9 mouse cellular contexts compared by ENCODE assay signal in the genomic region with DNA sequence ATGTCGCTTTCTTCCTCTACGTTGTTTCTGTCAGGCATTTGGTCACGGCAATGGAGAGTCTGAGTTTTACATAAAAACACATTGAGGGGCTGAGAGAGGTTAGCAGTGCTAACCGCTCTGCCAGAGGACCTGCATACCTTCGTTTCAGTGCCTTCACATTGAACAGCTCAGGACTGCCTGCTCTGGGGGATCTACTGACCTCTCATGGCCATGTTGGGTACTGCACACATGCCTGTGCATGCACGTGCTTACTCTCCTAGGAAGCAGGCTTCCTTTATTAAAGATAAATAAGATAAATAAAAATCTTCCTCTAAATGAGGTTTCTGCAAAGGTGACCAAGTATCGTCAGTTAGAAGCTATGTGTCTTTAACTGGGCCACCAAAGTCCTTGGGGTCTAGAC.
DNase-seq lines count a peak whose midpoint lies in the region; ATAC-seq and TF ChIP-seq lines count a peak whose summit lies in the region.
"Had no signal": no experiment of that assay in that cellular context is flagged by ENCODE, and none has a peak within 500 bp of the region (broad histone marks: within the 10 kb centered on the region; RNA-seq: fewer than 3 reads in every experiment).

No protein-coding gene starts in this region.

- no peak overlapping the region for H3K27ac ChIP-seq in heart, adult 2 months
- H3K27ac ChIP-seq in midbrain, embryonic 14.5 days (replicated peaks; ENCODE audit: low read depth, low read length), result no peak overlapping the region
- no peak overlapping the region for H3K27ac ChIP-seq in midbrain, embryonic 13.5 days
- H3K27ac ChIP-seq in hindbrain, embryonic 12.5 days, result no peak overlapping the region
- H3K27ac ChIP-seq: neural tube, embryonic 12.5 days had no signal

- peak in 1 of 2 experiments; percentile 14 for DNase-seq in heart, adult 2 months
- DNase-seq in heart, postnatal 25 days (ENCODE audit: low spot score), result no peak
- DNase-seq in midbrain, embryonic 14.5 days, result peak; percentile 26
- peak; percentile 58 to 69 for DNase-seq in cerebellum, postnatal 10 days
- peak; percentile 9 for DNase-seq in retina, adult 2 months (ENCODE audit: low read depth, low spot score)

- no peaks in the 10 kb centered on the region for H3K79me2 ChIP-seq in heart, adult 2 months (replicated peaks; ENCODE audit: control insufficient read depth, insufficient read depth, low read length)

- H3K36me3 ChIP-seq in heart, adult 2 months (ENCODE audit: control insufficient read depth, insufficient read depth, low read length), result no peaks in the 10 kb centered on the region
- peaks cover 12% of the 10 kb centered on the region; the same call in 1 of the 2 replicates for H3K36me3 ChIP-seq in midbrain, embryonic 14.5 days (ENCODE audit: control insufficient read depth, insufficient read depth, low read length)
- H3K36me3 ChIP-seq in midbrain, embryonic 13.5 days, result peaks cover 31% of the 10 kb centered on the region
- no peaks in the 10 kb centered on the region for H3K36me3 ChIP-seq in hindbrain, embryonic 12.5 days

- WGBS in heart, adult 2 months, result 83% methylated on average over 7 of the region's 7 CpGs
- 87% methylated on average over 7 of the region's 7 CpGs for WGBS in midbrain, embryonic 14.5 days
- 86% methylated on average over 7 of the region's 7 CpGs for WGBS in midbrain, embryonic 13.5 days
- WGBS in hindbrain, embryonic 12.5 days, result 87% methylated on average over 7 of the region's 7 CpGs

- TF ChIP-seq POLR2A in heart, adult 2 months (IDR thresholded peaks at IDR 0.05; ENCODE audit: insufficient read depth, low read depth, low read length), result no peak

- no peak for ATAC-seq in midbrain, embryonic 14.5 days (ENCODE audit: low FRiP score, low TSS enrichment)
- no peak; the same call in 1 of the 2 replicates for ATAC-seq in midbrain, embryonic 13.5 days
- no peak for ATAC-seq in monocyte, adult 5-6 weeks (replicated peaks; ENCODE audit: insufficient number of reproducible peaks, low FRiP score, low TSS enrichment, poor library complexity, severe bottlenecking)
- no peak for ATAC-seq in hindbrain, embryonic 12.5 days (ENCODE audit: low FRiP score)

- H3K9ac ChIP-seq in heart, adult 2 months (ENCODE audit: low read depth, low read length), result no peak overlapping the region
- H3K9ac ChIP-seq in midbrain, embryonic 14.5 days (replicated peaks; ENCODE audit: low read length), result no peak overlapping the region
- H3K9ac ChIP-seq in midbrain, embryonic 13.5 days (replicated peaks), result no peak overlapping the region
- H3K9ac ChIP-seq in hindbrain, embryonic 12.5 days, result no peak overlapping the region
- H3K9ac ChIP-seq: neural tube, embryonic 12.5 days had no signal

- no peaks in the 10 kb centered on the region for H3K9me3 ChIP-seq in midbrain, embryonic 14.5 days (ENCODE audit: control insufficient read depth, low read length)
- peaks cover 3% of the 10 kb centered on the region; the same call in 1 of the 2 replicates for H3K9me3 ChIP-seq in midbrain, embryonic 13.5 days
- no peaks in the 10 kb centered on the region for H3K9me3 ChIP-seq in hindbrain, embryonic 12.5 days (replicated peaks)
- H3K9me3 ChIP-seq: neural tube, embryonic 12.5 days had no signal

- TF ChIP-seq CTCF in heart, adult 2 months (IDR thresholded peaks at IDR 0.05), result peak; percentile 70

- no peak overlapping the region for H3K4me2 ChIP-seq in midbrain, embryonic 14.5 days (ENCODE audit: low read length)
- no peak overlapping the region for H3K4me2 ChIP-seq in midbrain, embryonic 13.5 days (replicated peaks)
- no peak overlapping the region for H3K4me2 ChIP-seq in hindbrain, embryonic 12.5 days (replicated peaks)
- H3K4me2 ChIP-seq: neural tube, embryonic 12.5 days had no signal

- no peaks in the 10 kb centered on the region for H3K4me1 ChIP-seq in heart, adult 2 months (ENCODE audit: control insufficient read depth, insufficient read depth, low read length)
- no peaks in the 10 kb centered on the region for H3K4me1 ChIP-seq in midbrain, embryonic 14.5 days (ENCODE audit: control insufficient read depth, insufficient read depth, low read length)
- H3K4me1 ChIP-seq in midbrain, embryonic 13.5 days (replicated peaks), result 0 out of 2 replicates have a peak, but pooled peaks cover 4% of the 10 kb centered on the region
- no peaks in the 10 kb centered on the region for H3K4me1 ChIP-seq in hindbrain, embryonic 12.5 days
- H3K4me1 ChIP-seq: neural tube, embryonic 12.5 days had no signal

- no peak for TF ChIP-seq EP300 in heart, adult 2 months (IDR thresholded peaks at IDR 0.05; ENCODE audit: insufficient read depth, low read depth, low read length)

- no peak overlapping the region for H3K4me3 ChIP-seq in heart, adult 2 months
- H3K4me3 ChIP-seq in midbrain, embryonic 14.5 days (replicated peaks; ENCODE audit: low read depth, low read length), result no peak overlapping the region
- no peak overlapping the region for H3K4me3 ChIP-seq in midbrain, embryonic 13.5 days (replicated peaks)
- no peak overlapping the region for H3K4me3 ChIP-seq in hindbrain, embryonic 12.5 days
- H3K4me3 ChIP-seq: neural tube, embryonic 12.5 days had no signal

- H3K27me3 ChIP-seq in heart, adult 2 months (ENCODE audit: control insufficient read depth, insufficient read depth, low read length), result no peaks in the 10 kb centered on the region
- H3K27me3 ChIP-seq in midbrain, embryonic 14.5 days (ENCODE audit: control insufficient read depth, insufficient read depth, low read length), result no peaks in the 10 kb centered on the region
- H3K27me3 ChIP-seq in midbrain, embryonic 13.5 days, result no peaks in the 10 kb centered on the region
- H3K27me3 ChIP-seq in hindbrain, embryonic 12.5 days, result no peaks in the 10 kb centered on the region
- H3K27me3 ChIP-seq: neural tube, embryonic 12.5 days had no signal

- intact Hi-C loops in heart, adult 2 months (cut with DNase I), result no loop called here
- intact Hi-C loops in heart, postnatal 25 days (cut with DNase I), result no loop called here
